Mouse (Mus musculus) ZHBTc4 (cell line): Measurements from ENCODE around the gene F9.
"Not testable (repeated sequence)": the region's sequence is repeated elsewhere in the genome, so short reads cannot be mapped to it uniquely, and the experiment has no call there.

Source experiments
- DNase-seq: peaks from one replicate; pipeline ENCODE4 v3.0.0-alpha.2; 2011; ENCODE audit warnings: low read depth, low spot score

Gene F9

DNA sequence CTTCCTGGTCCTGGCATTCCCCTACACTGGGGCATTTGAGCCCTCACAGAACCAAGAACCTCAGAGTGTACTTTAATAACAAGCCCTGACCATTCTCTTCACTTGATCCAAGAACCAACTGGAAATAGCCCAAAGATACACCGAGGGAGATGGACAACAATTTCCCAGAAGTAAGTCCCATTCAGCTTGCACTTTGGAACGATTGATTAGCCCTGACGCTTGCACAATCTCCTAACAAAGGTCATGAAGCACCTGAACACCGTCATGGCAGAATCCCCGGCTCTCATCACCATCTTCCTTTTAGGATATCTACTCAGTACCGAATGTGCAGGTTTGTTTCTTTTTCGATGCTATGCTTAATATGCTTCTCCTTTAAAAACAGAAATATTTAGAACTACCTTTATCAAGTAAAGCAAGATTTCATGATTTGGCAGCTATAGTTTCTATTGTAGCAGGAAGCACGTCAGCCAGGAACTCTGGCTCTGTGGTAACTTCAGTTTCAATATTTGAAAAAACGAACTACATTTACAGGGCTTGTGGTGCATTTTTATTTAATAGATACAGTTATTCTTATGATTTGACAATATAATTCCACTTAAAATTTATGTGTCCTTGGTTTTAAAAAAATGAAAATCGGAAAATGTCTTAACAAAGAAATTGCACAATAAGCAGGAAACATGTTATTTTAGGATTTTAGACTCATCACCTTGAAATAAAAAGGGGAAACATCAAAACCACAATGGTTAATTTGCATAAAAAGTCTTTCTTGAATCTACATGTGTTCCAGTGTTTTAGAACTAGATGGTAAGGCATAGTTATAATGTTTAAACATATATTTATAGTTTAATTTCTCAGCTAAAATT, at the start of gene F9:
Gene F9, plus strand, starts transcription at position 244 of the 863 bp plus-strand sequence.
- no peak for DNase-seq

DNA sequence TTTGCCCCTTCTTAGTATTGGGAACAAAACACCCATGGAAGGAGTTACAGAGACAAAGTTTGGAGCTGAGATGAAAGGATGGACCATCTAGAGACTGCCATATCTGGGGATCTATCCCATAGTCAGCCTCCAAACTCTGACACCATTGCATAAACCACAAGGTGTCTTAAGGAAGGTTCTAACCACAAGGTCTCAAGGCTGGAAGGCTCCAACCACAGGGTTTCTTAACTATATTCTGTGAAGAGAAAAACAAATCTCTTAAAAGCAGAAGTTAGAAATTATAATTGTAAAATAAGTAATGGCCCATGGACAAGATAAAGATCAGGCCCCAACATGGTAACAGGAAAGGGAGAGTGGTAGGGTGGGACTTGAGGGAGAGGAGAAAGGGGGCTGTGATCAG, 29.5 kb upstream of the F9 start:
- not testable (repeated sequence) for DNase-seq

DNA sequence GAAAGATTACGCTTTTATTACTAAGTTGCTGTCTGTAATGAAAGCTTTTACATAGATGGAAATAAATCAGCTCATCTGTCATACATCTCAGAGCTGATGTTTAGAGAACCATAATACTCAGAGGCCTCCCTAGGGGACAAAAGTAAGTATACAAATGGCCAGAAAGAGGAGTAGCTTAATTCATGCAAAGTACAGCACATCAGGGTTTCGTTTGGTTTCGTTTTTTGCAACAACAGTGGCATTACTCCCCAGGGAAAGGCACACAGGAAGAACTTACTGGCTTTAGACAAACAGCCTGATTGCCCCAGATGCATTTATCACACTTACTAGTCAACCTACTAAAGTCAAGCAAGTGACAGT, 800 bp downstream of the F9 start:
- DNase-seq = no peak

DNA sequence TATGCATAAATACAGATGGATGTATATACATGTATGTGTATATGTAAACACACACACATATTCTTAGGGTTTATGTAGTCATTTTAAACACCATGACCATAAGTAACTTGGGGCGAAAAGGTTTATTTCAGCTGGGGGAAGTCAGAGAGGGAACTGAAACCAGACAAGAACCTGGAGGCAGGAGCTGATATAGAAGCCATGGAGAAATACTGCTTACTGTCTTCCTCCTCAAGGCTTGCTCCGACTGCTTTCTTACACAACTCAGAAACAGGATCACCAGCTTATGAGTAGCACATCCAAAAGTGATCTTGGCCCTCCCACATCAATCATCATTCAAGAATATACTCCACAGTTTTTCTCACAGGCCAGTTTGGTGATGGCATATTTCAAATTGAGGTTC, 2.2 kb downstream of the F9 start:
- DNase-seq = no peak

- DNase-seq = peak; percentile 12
Measured at GRCm38 (mm10) chrX:60013084-60013676, 13.9 kb downstream of the F9 start.

- no peak for DNase-seq
Measured at GRCm38 (mm10) chrX:60014588-60014987, 15.3 kb downstream of the F9 start.

DNA sequence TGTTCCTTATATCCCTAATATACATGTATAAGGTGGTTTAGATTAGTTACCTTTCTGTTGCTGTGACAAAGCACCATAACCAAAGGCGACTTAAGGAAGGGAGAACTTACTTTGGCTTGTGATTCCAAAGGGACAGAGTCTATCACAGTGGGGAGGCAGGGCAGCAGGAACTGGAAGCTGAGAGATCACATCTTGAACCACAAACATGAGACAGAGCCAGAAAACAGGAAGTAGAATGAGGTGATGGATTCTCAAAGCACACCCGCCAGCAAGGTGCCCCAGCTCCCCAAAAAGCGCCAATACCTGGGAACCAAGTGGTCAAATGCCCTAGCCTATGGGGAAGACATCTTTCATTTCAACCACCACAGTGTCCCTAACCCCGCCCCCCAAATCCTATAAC, 21.7 kb downstream of the F9 start:
- no peak for DNase-seq

- no peak for DNase-seq
Measured at GRCm38 (mm10) chrX:60021595-60021994, 22.3 kb downstream of the F9 start.

GRCm38 (mm10) chrX:60026654-60027053, 27.4 kb downstream of the F9 start:
- peak; percentile 35 for DNase-seq

GRCm38 (mm10) chrX:60054745-60055144, 55.5 kb downstream of the F9 start:
- no peak for DNase-seq

DNA sequence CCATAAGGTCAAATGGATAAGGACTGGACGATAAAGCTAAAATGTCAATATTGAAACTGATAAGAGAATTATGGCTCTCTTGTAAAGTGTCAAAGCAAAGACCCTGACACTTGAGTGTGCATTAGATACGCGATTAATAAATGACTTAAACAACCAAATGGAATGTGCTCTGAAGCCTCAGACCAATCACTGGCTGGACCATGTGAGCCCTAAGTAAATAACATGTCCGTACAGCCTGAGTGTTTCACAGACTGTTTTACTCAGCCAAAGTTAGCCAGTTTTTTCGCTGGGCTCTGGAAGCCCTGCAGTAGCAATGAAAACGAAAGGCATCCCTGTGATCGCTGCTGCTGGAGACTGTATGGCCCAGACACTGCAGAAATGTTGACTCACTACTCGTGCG, 55.9 kb downstream of the F9 start:
- no peak for DNase-seq

- DNase-seq = no peak
Measured at GRCm38 (mm10) chrX:60075359-60075758, 76.1 kb downstream of the F9 start.
